Mouse (Mus musculus) subcutaneous adipose tissue, adult 2 months (tissue): Measurements from ENCODE around the gene Sgk2. TPM values are rescaled to one million over a fixed set of nuclear protein-coding genes. Genes with fewer than 3 reads are reported as not detected.

Source experiments
- polyA plus RNA-seq: library from polyadenylated mRNA; depleted of rRNA; stranded (reverse); fragments of >200 nt; gene quantifications from 2 replicates; pipeline ENCODE4 v1.2.3, GENCODE M21; 2012; ENCODE audit warnings: low replicate concordance; rRNA removed

The Sgk2 gene
- polyA plus RNA-seq = not detected in 2 replicates

GRCm38 (mm10) chr2:162987218-162987617, at the start of gene Sgk2:
Gene Sgk2, plus strand, starts transcription at chr2:162987330.

GRCm38 (mm10) chr2:162943148-162943846, 43.8 kb upstream of the Sgk2 start, which contains the start of gene L3mbtl1:
Gene L3mbtl1, plus strand, starts transcription at chr2:162943472.

GRCm38 (mm10) chr2:163016916-163017743, 30.0 kb downstream of the Sgk2 start, which contains the start of gene Ift52:
Gene Ift52, plus strand, starts transcription at chr2:163017354.

GRCm38 (mm10) chr2:163054335-163054840, 67.3 kb downstream of the Sgk2 start, which contains the start of gene Mybl2:
Gene Mybl2, plus strand, starts transcription at chr2:163054687.

Other genes with a start within 250 kb of the Sgk2 start
- gene Srsf6, start 55.8 kb upstream of the Sgk2 start, polyA plus RNA-seq = 73.0 and 127 TPM in 2 replicates
- gene L3mbtl1, start 43.9 kb upstream of the Sgk2 start, polyA plus RNA-seq = 0.04 TPM in 1 of 2 replicates, not detected in the other
- 28.1 and 29.1 TPM in 2 replicates for gene Ift52, start 30.0 kb downstream of the Sgk2 start, polyA plus RNA-seq
- gene Mybl2, start 67.4 kb downstream of the Sgk2 start, polyA plus RNA-seq = 1.5 and 5.7 TPM in 2 replicates
- not detected in 2 replicates for gene Gtsf1l, start 100.5 kb downstream of the Sgk2 start, polyA plus RNA-seq
- gene Tox2, start 215.8 kb downstream of the Sgk2 start, polyA plus RNA-seq = 2.1 and 6.6 TPM in 2 replicates